Mouse (Mus musculus) midbrain, embryonic 12.5 days (tissue): Measurements from ENCODE around the gene Maml3. TPM values are rescaled to one million over a fixed set of nuclear protein-coding genes. Genes with fewer than 3 reads are reported as not detected.
A peak's percentile ranks its signal among the peaks of the same experiment; 100 is the strongest.

ENCODE experiments used
- ATAC-seq: fragments of 200-750 bp; cut with Nextera tagmentation; 2 replicates; pipeline ENCODE4 v1.8.0; 2017; ENCODE audit warnings: low read depth, moderate TSS enrichment, moderate library complexity; ENCODE audit not compliant: low FRiP score
- H3K27ac ChIP-seq: fragments of 300-500 bp; sonication (generic); replicated peaks from 2 replicates; pipeline ENCODE4 v1.5.1; 2016; ENCODE audit warnings: mild to moderate bottlenecking
- H3K27me3 ChIP-seq: fragments of 300-500 bp; sonication (generic); 2 replicates; pipeline ENCODE4 v1.6.1; 2016; ENCODE audit warnings: mild to moderate bottlenecking
- H3K36me3 ChIP-seq: fragments of 300-500 bp; sonication (generic); 2 replicates; pipeline ENCODE4 v1.6.1; 2016
- H3K4me1 ChIP-seq: fragments of 300-500 bp; sonication (generic); 2 replicates; pipeline ENCODE4 v1.6.1; 2016
- H3K4me2 ChIP-seq: fragments of 300-500 bp; sonication (generic); replicated peaks from 2 replicates; pipeline ENCODE4 v1.6.1; 2016; ENCODE audit warnings: mild to moderate bottlenecking, moderate library complexity
- H3K4me3 ChIP-seq: fragments of 300-500 bp; sonication (generic); 2 replicates; pipeline ENCODE4 v1.5.1; 2016; ENCODE audit warnings: mild to moderate bottlenecking
- H3K9ac ChIP-seq: fragments of 300-500 bp; sonication (generic); replicated peaks from 2 replicates; pipeline ENCODE4 v1.6.1; 2016; ENCODE audit warnings: mild to moderate bottlenecking, moderate library complexity
- H3K9me3 ChIP-seq: fragments of 300-500 bp; sonication (generic); 2 replicates; pipeline ENCODE4 v1.6.1; 2016; ENCODE audit warnings: mild to moderate bottlenecking
- WGBS: fragments of 180-500 bp; shearing (Covaris S2); methylation state at CpG from one replicate; pipeline ENCODE4 v1.1.7; 2016; 5-methylcytosine and 5-hydroxymethylcytosine counted together
- polyA plus RNA-seq: library from polyadenylated mRNA; unstranded; fragments of >200 nt; fragmentation: Nextera tagmentation; extraction: Ambion mirVana; gene quantifications from 2 replicates; pipeline ENCODE4 v1.2.1, GENCODE M21; 2016

Maml3 gene
- polyA plus RNA-seq, 1 experiment from 2014 or later, result 8.2 TPM

GRCm38 (mm10) chr3:52062389-52063260 is 42.3 kb downstream of the Maml3 start:
- peak; percentile 66 for ATAC-seq
- Histone ChIP-seq H3K4me1 (peaks cover 36% of the 10 kb centered on the region), H3K9me3 (no peaks in the 10 kb centered on the region), H3K4me2 (peak overlapping the region; percentile 32), H3K4me3 (no peak overlapping the region), H3K36me3 (no peaks in the 10 kb centered on the region), H3K9ac (no peak overlapping the region; the same call in 1 of the 2 replicates), H3K27me3 (peaks cover 4% of the 10 kb centered on the region), H3K27ac (peak overlapping the region; percentile 80)
- WGBS, result 32% methylated on average over 11 of the region's 11 CpGs

GRCm38 (mm10) chr3:52061472-52062388 is 43.1 kb downstream of the Maml3 start:
- H3K4me3 ChIP-seq, result no peak overlapping the region
- peaks cover 36% of the 10 kb centered on the region for H3K4me1 ChIP-seq
- H3K9me3 ChIP-seq, result no peaks in the 10 kb centered on the region
- H3K9ac ChIP-seq, result no peak overlapping the region
- peak overlapping the region; percentile 80 for H3K27ac ChIP-seq
- ATAC-seq, result peak; percentile 89
- peaks cover 4% of the 10 kb centered on the region for H3K27me3 ChIP-seq
- whole genome bisulfite sequencing, result 25% methylated on average over 8 of the region's 8 CpGs
- no peaks in the 10 kb centered on the region for H3K36me3 ChIP-seq
- peak overlapping the region; percentile 32 for H3K4me2 ChIP-seq

GRCm38 (mm10) chr3:52060886-52061285 is 44.0 kb downstream of the Maml3 start:
- H3K4me1 ChIP-seq, result peaks cover 27% of the 10 kb centered on the region
- no peaks in the 10 kb centered on the region for H3K36me3 ChIP-seq
- 95% methylated on average over 7 of the region's 7 CpGs for WGBS
- H3K27me3 ChIP-seq, result peaks cover 4% of the 10 kb centered on the region
- no peak overlapping the region for H3K4me2 ChIP-seq
- H3K4me3 ChIP-seq, result no peak overlapping the region
- no peak overlapping the region for H3K9ac ChIP-seq
- no peak for ATAC-seq
- H3K9me3 ChIP-seq, result no peaks in the 10 kb centered on the region
- H3K27ac ChIP-seq, result no peak overlapping the region

- 0 out of 2 replicates have a peak, but pooled peaks cover 5% of the 10 kb centered on the region for H3K9me3 ChIP-seq
- H3K27ac ChIP-seq, result no peak overlapping the region
- H3K4me1 ChIP-seq, result peaks cover 9% of the 10 kb centered on the region
- H3K9ac ChIP-seq, result no peak overlapping the region
- H3K36me3 ChIP-seq, result no peaks in the 10 kb centered on the region; the same call in 1 of the 2 replicates
- WGBS, result 68% methylated on average over 2 of the region's 2 CpGs
- no peak for ATAC-seq
- H3K4me2 ChIP-seq, result no peak overlapping the region
- no peaks in the 10 kb centered on the region for H3K27me3 ChIP-seq
- H3K4me3 ChIP-seq, result no peak overlapping the region
These were observed 53.1 kb downstream of the Maml3 start for GRCm38 (mm10) chr3:52051801-52052200.

GRCm38 (mm10) chr3:52048082-52048481 is 56.8 kb downstream of the Maml3 start:
- H3K4me2 ChIP-seq, result no peak overlapping the region
- 87% methylated on average over 14 of the region's 14 CpGs for WGBS
- no peak overlapping the region for H3K4me3 ChIP-seq
- 0 out of 2 replicates have a peak, but pooled peaks cover 5% of the 10 kb centered on the region for H3K9me3 ChIP-seq
- no peak for ATAC-seq
- no peaks in the 10 kb centered on the region for H3K27me3 ChIP-seq
- no peaks in the 10 kb centered on the region; the same call in 1 of the 2 replicates for H3K36me3 ChIP-seq
- no peak overlapping the region for H3K27ac ChIP-seq
- H3K4me1 ChIP-seq, result peaks cover 46% of the 10 kb centered on the region
- H3K9ac ChIP-seq, result no peak overlapping the region

- WGBS, result 74% methylated on average over 8 of the region's 8 CpGs
- Histone ChIP-seq H3K9me3 (0 out of 2 replicates have a peak, but pooled peaks cover 5% of the 10 kb centered on the region), H3K4me2 (peak overlapping the region; percentile 57), H3K4me3 (no peak overlapping the region), H3K27ac (peak overlapping the region; percentile 90), H3K9ac (peak overlapping the region; percentile 53; the same call in 1 of the 2 replicates), H3K27me3 (no peaks in the 10 kb centered on the region), H3K36me3 (no peaks in the 10 kb centered on the region; the same call in 1 of the 2 replicates), H3K4me1 (peaks cover 52% of the 10 kb centered on the region)
- ATAC-seq, result no peak
These were observed 57.3 kb downstream of the Maml3 start for GRCm38 (mm10) chr3:52047537-52047936.

GRCm38 (mm10) chr3:52046895-52047372 is 57.9 kb downstream of the Maml3 start:
- H3K36me3 ChIP-seq, result no peaks in the 10 kb centered on the region; the same call in 1 of the 2 replicates
- WGBS, result 0% methylated on average over 13 of the region's 13 CpGs
- H3K9me3 ChIP-seq, result 0 out of 2 replicates have a peak, but pooled peaks cover 5% of the 10 kb centered on the region
- peak overlapping the region; percentile 90 for H3K27ac ChIP-seq
- no peaks in the 10 kb centered on the region for H3K27me3 ChIP-seq
- H3K4me1 ChIP-seq, result peaks cover 52% of the 10 kb centered on the region
- peak overlapping the region; percentile 53 for H3K9ac ChIP-seq
- peak overlapping the region; percentile 34 for H3K4me3 ChIP-seq
- peak overlapping the region; percentile 57 for H3K4me2 ChIP-seq
- peak; percentile 81 for ATAC-seq

- peak overlapping the region; percentile 57 for H3K4me2 ChIP-seq
- peak overlapping the region; percentile 53 for H3K9ac ChIP-seq
- 0 out of 2 replicates have a peak, but pooled peaks cover under 1% of the 10 kb centered on the region for H3K9me3 ChIP-seq
- no peaks in the 10 kb centered on the region; the same call in 1 of the 2 replicates for H3K36me3 ChIP-seq
- H3K27ac ChIP-seq, result peak overlapping the region; percentile 90
- peak; percentile 66 for ATAC-seq
- H3K4me3 ChIP-seq, result peak overlapping the region; percentile 34
- peaks cover 55% of the 10 kb centered on the region for H3K4me1 ChIP-seq
- WGBS, result 2% methylated on average over 20 of the region's 20 CpGs
- H3K27me3 ChIP-seq, result no peaks in the 10 kb centered on the region
These were observed 58.7 kb downstream of the Maml3 start for GRCm38 (mm10) chr3:52046027-52046700.

GRCm38 (mm10) chr3:52045221-52045641 is 59.6 kb downstream of the Maml3 start:
- Histone ChIP-seq H3K36me3 (no peaks in the 10 kb centered on the region; the same call in 1 of the 2 replicates), H3K9me3 (no peaks in the 10 kb centered on the region), H3K4me3 (peak overlapping the region; percentile 25), H3K4me2 (peak overlapping the region; percentile 57), H3K4me1 (peaks cover 55% of the 10 kb centered on the region), H3K27ac (peak overlapping the region; percentile 90), H3K27me3 (no peaks in the 10 kb centered on the region), H3K9ac (peak overlapping the region; percentile 53; the same call in 1 of the 2 replicates)
- ATAC-seq, result no peak
- WGBS, result 15% methylated on average over 5 of the region's 6 CpGs

- 2% methylated on average over 14 of the region's 14 CpGs for WGBS
These were observed 60.2 kb downstream of the Maml3 start for GRCm38 (mm10) chr3:52044651-52045050.

GRCm38 (mm10) chr3:52043847-52044246 is 61.0 kb downstream of the Maml3 start:
- Histone ChIP-seq H3K9me3 (no peaks in the 10 kb centered on the region), H3K4me3 (no peak overlapping the region), H3K4me2 (no peak overlapping the region), H3K9ac (no peak overlapping the region), H3K27ac (peak overlapping the region; percentile 90), H3K27me3 (no peaks in the 10 kb centered on the region), H3K4me1 (peaks cover 55% of the 10 kb centered on the region), H3K36me3 (no peaks in the 10 kb centered on the region)
- no peak for ATAC-seq
- 54% methylated on average over 4 of the region's 4 CpGs for WGBS

More at GRCm38 (mm10) chr3:52044651-52045050, 60.2 kb downstream of the Maml3 start:
- Histone ChIP-seq H3K27ac (peak overlapping the region; percentile 90), H3K4me2 (peak overlapping the region; percentile 57), H3K9me3 (no peaks in the 10 kb centered on the region), H3K27me3 (no peaks in the 10 kb centered on the region), H3K4me1 (peaks cover 55% of the 10 kb centered on the region), H3K9ac (peak overlapping the region; percentile 53; the same call in 1 of the 2 replicates), H3K4me3 (peak overlapping the region; percentile 25), H3K36me3 (no peaks in the 10 kb centered on the region; the same call in 1 of the 2 replicates)
- ATAC-seq, result peak; percentile 52
